Mouse (Mus musculus): Measurements from ENCODE around the gene Mtch1.

DNA sequence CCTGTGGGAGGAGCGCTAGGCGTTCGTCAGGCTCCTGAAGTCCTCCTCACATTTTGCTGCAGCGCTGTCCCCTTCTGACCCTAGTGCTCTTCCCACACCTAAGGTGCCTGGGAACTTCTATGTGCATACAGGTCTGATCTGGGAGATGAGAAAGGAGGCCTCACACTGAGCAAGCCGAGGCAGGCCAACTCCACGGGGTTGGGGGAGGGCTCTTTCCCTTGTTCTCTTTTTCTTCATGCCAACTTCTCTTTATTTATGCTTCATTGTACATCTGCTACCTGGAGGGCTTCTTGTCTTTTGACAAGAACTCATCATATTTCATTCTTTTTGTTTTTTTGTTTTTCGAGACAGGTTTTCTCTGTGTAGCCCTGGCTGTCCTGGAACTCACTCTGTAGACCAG is 55.9 kb downstream of the Mtch1 start:
- TF ChIP-seq EP300 (IDR thresholded peaks at IDR 0.05; ENCODE audit: low read depth) (no peak), CTCF (IDR thresholded peaks at IDR 0.05; ENCODE audit: low read depth) (no peak)

All from heart, postnatal 0 days (tissue).